Mouse (Mus musculus) stomach, postnatal 0 days (tissue): ENCODE measurements around the gene Cox10.

Experiments used
- CTCF ChIP-seq: IDR thresholded peaks from 2 replicates; pipeline ENCODE4 v1.5.1; 2016; ENCODE audit warnings: antibody characterized with exemption, low read depth, mild to moderate bottlenecking, moderate library complexity
- EP300 ChIP-seq: optimal IDR thresholded peaks from 2 replicates; pipeline ENCODE3; 2016; ENCODE audit warnings: antibody characterized with exemption

- TF ChIP-seq CTCF (no peak), EP300 (no peak)
Measured at GRCm38 (mm10) chr11:64091150-64091549, 11.9 kb upstream of the Cox10 start.
